Mouse (Mus musculus) erythroblast, embryonic 14.5 days (primary cell): ENCODE results near the gene Chn1.

ENCODE experiments used
- GATA1 ChIP-seq: IDR thresholded peaks from 2 replicates; pipeline ENCODE4 v1.6.1; 2012; ENCODE audit warnings: low read length, inconsistent platforms, mixed read lengths
- TAL1 ChIP-seq: IDR thresholded peaks from 3 replicates; pipeline ENCODE4 v1.6.1; 2012; ENCODE audit warnings: low read length, inconsistent platforms, mixed read lengths

GRCm38 (mm10) chr2:73636387-73636786, 138.8 kb downstream of the Chn1 start:
- TF ChIP-seq GATA1 (no peak), TAL1 (no peak)
